In the genomic region with DNA sequence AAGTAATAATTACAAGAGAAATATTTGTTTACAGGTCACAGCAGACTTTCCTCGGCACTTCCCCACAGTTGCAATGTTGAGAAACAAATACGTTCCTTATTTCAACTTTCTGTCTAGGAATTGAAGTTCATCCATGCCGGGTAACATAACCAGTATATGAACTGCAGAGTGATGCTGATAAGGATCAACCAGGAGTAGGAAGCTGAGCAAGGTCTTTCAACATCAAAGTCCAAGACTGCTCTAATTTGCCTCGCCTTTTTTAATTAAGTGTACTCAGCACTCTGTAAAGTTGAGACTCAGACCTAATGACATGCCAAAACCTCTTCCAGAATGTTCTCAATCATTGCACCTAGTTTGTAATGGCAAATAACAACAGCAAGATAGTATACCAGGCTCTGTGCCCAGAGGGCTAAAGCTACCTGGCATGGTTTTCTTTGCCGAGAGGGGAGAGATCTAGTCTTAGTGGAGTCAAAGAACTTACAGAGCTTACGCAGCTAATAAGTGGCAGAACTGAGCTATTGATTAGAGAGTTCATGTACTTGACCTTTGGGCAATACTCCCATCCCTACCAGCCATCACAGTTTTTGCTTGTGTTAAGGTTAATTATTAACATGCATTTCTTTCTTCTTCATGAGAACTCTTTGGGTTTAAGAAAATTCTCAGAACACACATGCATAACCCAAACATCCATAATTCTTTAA, we compare ENCODE assay signal across 21 mouse cellular contexts.
DNase-seq lines count a peak whose midpoint lies in the region; ATAC-seq and TF ChIP-seq lines count a peak whose summit lies in the region.
"Had no signal": no experiment of that assay in that cellular context is flagged by ENCODE, and none has a peak within 500 bp of the region (broad histone marks: within the 10 kb centered on the region; RNA-seq: fewer than 3 reads in every experiment).

No protein-coding gene starts in this region.

- no peak for TF ChIP-seq EP300 in stomach, postnatal 0 days (optimal IDR thresholded peaks at IDR 0.05)

- TF ChIP-seq POLR2A in small intestine, adult 2 months (IDR thresholded peaks at IDR 0.05; ENCODE audit: low read depth, low read length) = no peak

- no peak overlapping the region for H3K4me2 ChIP-seq in stomach, embryonic 15.5 days
- H3K4me2 ChIP-seq in stomach, postnatal 0 days (replicated peaks; ENCODE audit: low read depth) = no peak overlapping the region
- no peak overlapping the region for H3K4me2 ChIP-seq in liver, embryonic 12.5 days
- H3K4me2 ChIP-seq in midbrain, postnatal 0 days (ENCODE audit: low read depth, low read length, poor library complexity, severe bottlenecking) = no peak overlapping the region
- H3K4me2 ChIP-seq: embryonic facial prominence, embryonic 13.5 days; forebrain, embryonic 12.5 days; heart, embryonic 11.5 days; heart, embryonic 15.5 days; hindbrain, embryonic 13.5 days had no signal

- no peak for DNase-seq in stomach, postnatal 0 days (ENCODE audit: low spot score)
- DNase-seq in midbrain, postnatal 0 days (ENCODE audit: low spot score) = no peak
- DNase-seq in embryo, embryonic 10.5 days (ENCODE audit: low spot score) = no peak
- no peak for DNase-seq in lung, adult 18-20 months
- DNase-seq: adrenal gland, adult 8-10 months; adrenal gland, postnatal 36 days; cerebellum, adult 9-10 months; cerebellum, postnatal 25 days; gastrocnemius, postnatal 10 days; heart, adult 2 months; heart, postnatal 14 days had no signal

- ATAC-seq in stomach, embryonic 15.5 days (ENCODE audit: insufficient read depth, low FRiP score, low read depth) = peak; percentile 60
- no peak for ATAC-seq in stomach, postnatal 0 days (ENCODE audit: low FRiP score, low TSS enrichment)
- peak; percentile 55; the same call in 1 of the 2 replicates for ATAC-seq in liver, embryonic 12.5 days
- no peak for ATAC-seq in midbrain, postnatal 0 days (ENCODE audit: low FRiP score)
- ATAC-seq: forebrain, embryonic 16.5 days had no signal

- no peaks in the 10 kb centered on the region for H3K27me3 ChIP-seq in stomach, embryonic 15.5 days (replicated peaks)
- no peaks in the 10 kb centered on the region for H3K27me3 ChIP-seq in stomach, postnatal 0 days (ENCODE audit: control insufficient read depth, insufficient read depth, low read length)
- no peaks in the 10 kb centered on the region for H3K27me3 ChIP-seq in liver, embryonic 12.5 days (replicated peaks)
- no peaks in the 10 kb centered on the region for H3K27me3 ChIP-seq in small intestine, adult 2 months (ENCODE audit: control insufficient read depth, insufficient read depth, low read length)
- H3K27me3 ChIP-seq in midbrain, postnatal 0 days (ENCODE audit: insufficient read depth, low read length) = no peaks in the 10 kb centered on the region
- H3K27me3 ChIP-seq: CH12.LX; embryonic facial prominence, embryonic 13.5 days; forebrain, embryonic 12.5 days; heart, embryonic 15.5 days; hindbrain, embryonic 13.5 days had no signal

- WGBS in stomach, embryonic 15.5 days = 73% methylated on average over 6 of the region's 6 CpGs
- 64% methylated on average over 6 of the region's 6 CpGs for WGBS in stomach, postnatal 0 days
- 63% methylated on average over 6 of the region's 6 CpGs for WGBS in liver, embryonic 12.5 days (ENCODE audit: insufficient replicate concordance)
- 30% methylated on average over 6 of the region's 6 CpGs for WGBS in small intestine, adult 2 months
- WGBS in midbrain, postnatal 0 days = 92% methylated on average over 6 of the region's 6 CpGs

- H3K27ac ChIP-seq in stomach, embryonic 15.5 days = no peak overlapping the region
- H3K27ac ChIP-seq in stomach, postnatal 0 days (replicated peaks) = no peak overlapping the region
- H3K27ac ChIP-seq in liver, embryonic 12.5 days = no peak overlapping the region
- H3K27ac ChIP-seq in small intestine, adult 2 months (ENCODE audit: insufficient read depth, low read depth, low read length) = peak overlapping the region; percentile 100
- H3K27ac ChIP-seq in midbrain, postnatal 0 days (ENCODE audit: low read depth, low read length) = no peak overlapping the region
- H3K27ac ChIP-seq: embryonic facial prominence, embryonic 13.5 days; forebrain, embryonic 12.5 days; heart, adult 2 months; heart, embryonic 15.5 days; hindbrain, embryonic 13.5 days had no signal

- no peak overlapping the region for H3K9ac ChIP-seq in stomach, embryonic 15.5 days
- H3K9ac ChIP-seq in stomach, postnatal 0 days (ENCODE audit: low read length) = no peak overlapping the region
- no peak overlapping the region for H3K9ac ChIP-seq in liver, embryonic 12.5 days
- H3K9ac ChIP-seq in midbrain, postnatal 0 days (replicated peaks; ENCODE audit: low read length, poor library complexity, severe bottlenecking) = no peak overlapping the region
- H3K9ac ChIP-seq: embryonic facial prominence, embryonic 13.5 days; forebrain, embryonic 12.5 days; heart, embryonic 15.5 days; hindbrain, embryonic 13.5 days had no signal

- H3K4me1 ChIP-seq in stomach, embryonic 15.5 days = no peaks in the 10 kb centered on the region
- H3K4me1 ChIP-seq in stomach, postnatal 0 days (replicated peaks; ENCODE audit: control insufficient read depth, insufficient read depth) = no peaks in the 10 kb centered on the region
- no peaks in the 10 kb centered on the region for H3K4me1 ChIP-seq in liver, embryonic 12.5 days
- 0 out of 2 replicates have a peak, but pooled peaks cover 2% of the 10 kb centered on the region for H3K4me1 ChIP-seq in small intestine, adult 2 months (ENCODE audit: control insufficient read depth, insufficient read depth, insufficient read length, low read length)
- no peaks in the 10 kb centered on the region for H3K4me1 ChIP-seq in midbrain, postnatal 0 days (ENCODE audit: insufficient read depth, low read length)
- H3K4me1 ChIP-seq: embryonic facial prominence, embryonic 13.5 days; forebrain, embryonic 12.5 days; heart, embryonic 15.5 days; hindbrain, embryonic 13.5 days had no signal

- no peak for TF ChIP-seq CTCF in stomach, postnatal 0 days (IDR thresholded peaks at IDR 0.05; ENCODE audit: low read depth)
- TF ChIP-seq CTCF in small intestine, adult 2 months (IDR thresholded peaks at IDR 0.05; ENCODE audit: extremely low read depth, insufficient read length, insufficient replicate concordance, low read depth, low read length) = no peak
- TF ChIP-seq CTCF in midbrain, postnatal 0 days (IDR thresholded peaks at IDR 0.05) = no peak

- no peak overlapping the region for H3K4me3 ChIP-seq in stomach, embryonic 15.5 days (replicated peaks)
- H3K4me3 ChIP-seq in stomach, postnatal 0 days (ENCODE audit: low read depth, low read length) = no peak overlapping the region
- no peak overlapping the region for H3K4me3 ChIP-seq in liver, embryonic 12.5 days
- H3K4me3 ChIP-seq in small intestine, adult 2 months (ENCODE audit: low read depth, low read length) = no peak overlapping the region
- no peak overlapping the region for H3K4me3 ChIP-seq in midbrain, postnatal 0 days (ENCODE audit: low read depth, low read length)
- H3K4me3 ChIP-seq: embryonic facial prominence, embryonic 13.5 days; forebrain, embryonic 12.5 days; heart, adult 2 months; heart, embryonic 15.5 days; hindbrain, embryonic 13.5 days had no signal

- H3K9me3 ChIP-seq in stomach, embryonic 15.5 days = no peaks in the 10 kb centered on the region
- H3K9me3 ChIP-seq in stomach, postnatal 0 days (ENCODE audit: control insufficient read depth, low read length) = no peaks in the 10 kb centered on the region
- no peaks in the 10 kb centered on the region for H3K9me3 ChIP-seq in liver, embryonic 12.5 days (replicated peaks)
- H3K9me3 ChIP-seq in midbrain, postnatal 0 days (ENCODE audit: low read length) = no peaks in the 10 kb centered on the region
- H3K9me3 ChIP-seq: embryonic facial prominence, embryonic 13.5 days; forebrain, embryonic 12.5 days; heart, embryonic 15.5 days; hindbrain, embryonic 13.5 days had no signal

- H3K36me3 ChIP-seq in stomach, embryonic 15.5 days = no peaks in the 10 kb centered on the region
- H3K36me3 ChIP-seq in stomach, postnatal 0 days (ENCODE audit: control insufficient read depth, insufficient read depth, low read length) = no peaks in the 10 kb centered on the region
- no peaks in the 10 kb centered on the region for H3K36me3 ChIP-seq in liver, embryonic 12.5 days
- H3K36me3 ChIP-seq in small intestine, adult 2 months (ENCODE audit: control insufficient read depth, insufficient read depth, low read length) = no peaks in the 10 kb centered on the region
- no peaks in the 10 kb centered on the region for H3K36me3 ChIP-seq in midbrain, postnatal 0 days (ENCODE audit: insufficient read depth, low read length)
- H3K36me3 ChIP-seq: embryonic facial prominence, embryonic 13.5 days; forebrain, embryonic 12.5 days; heart, embryonic 15.5 days; hindbrain, embryonic 13.5 days had no signal

Comparison
In these comparisons a context has a peak if more than half of its experiments do, and no peak if none do; other contexts are left out.
1. ATAC-seq: peak in stomach, embryonic 15.5 days (single experiment) and liver, embryonic 12.5 days (single experiment); none in stomach, postnatal 0 days (single experiment) and midbrain, postnatal 0 days (single experiment).